Mouse (Mus musculus) intestine, embryonic 16.5 days (tissue): ENCODE results near the gene Gpr1. TPM values are rescaled to one million over a fixed set of nuclear protein-coding genes. Genes with fewer than 3 reads are reported as not detected.
A peak's percentile ranks its signal among the peaks of the same experiment; 100 is the strongest.

ENCODE experiments used
- ATAC-seq: fragments of 200-750 bp; cut with Nextera tagmentation; 2 replicates; pipeline ENCODE4 v1.8.0; 2017; ENCODE audit warnings: moderate TSS enrichment, moderate library complexity
- H3K27ac ChIP-seq: fragments of 300-500 bp; sonication (generic); 2 replicates; pipeline ENCODE4 v1.5.1; 2014; ENCODE audit warnings: mild to moderate bottlenecking, low read length
- H3K27me3 ChIP-seq: fragments of 300-500 bp; sonication (generic); replicated peaks from 2 replicates; pipeline ENCODE4 v1.6.1; 2014; ENCODE audit warnings: low read length, control low read depth, mixed read lengths; ENCODE audit not compliant: control insufficient read depth, insufficient read depth
- H3K36me3 ChIP-seq: fragments of 300-500 bp; sonication (generic); 2 replicates; pipeline ENCODE4 v1.6.1; 2014; ENCODE audit warnings: low read length, control low read depth; ENCODE audit not compliant: control insufficient read depth, insufficient read depth
- H3K4me1 ChIP-seq: fragments of 300-500 bp; sonication (generic); 2 replicates; pipeline ENCODE4 v1.6.1; 2014; ENCODE audit warnings: low read length, control low read depth, mixed read lengths; ENCODE audit not compliant: control insufficient read depth, insufficient read depth
- H3K4me2 ChIP-seq: fragments of 300-500 bp; sonication (generic); 2 replicates; pipeline ENCODE4 v1.6.1; 2014; ENCODE audit warnings: low read depth, low read length, control low read depth
- H3K4me3 ChIP-seq: fragments of 300-500 bp; sonication (generic); 2 replicates; pipeline ENCODE4 v1.5.1; 2014; ENCODE audit warnings: mild to moderate bottlenecking, low read length
- H3K9ac ChIP-seq: fragments of 300-500 bp; sonication (generic); 2 replicates; pipeline ENCODE4 v1.6.1; 2014; ENCODE audit warnings: low read depth, low read length
- H3K9me3 ChIP-seq: fragments of 300-500 bp; sonication (generic); 2 replicates; pipeline ENCODE4 v1.6.1; 2016; ENCODE audit warnings: low read length, control low read depth; ENCODE audit not compliant: control insufficient read depth
- WGBS: fragments of 180-500 bp; shearing (Covaris S2); extraction: QIAGEN DNeasy Blood & Tissue Kit; methylation state at CpG from one replicate; pipeline ENCODE4 v1.1.7; 2014; 5-methylcytosine and 5-hydroxymethylcytosine counted together
- polyA plus RNA-seq: library from polyadenylated mRNA; unstranded; fragments of >200 nt; fragmentation: Nextera tagmentation; extraction: Ambion mirVana; gene quantifications from 2 replicates; pipeline ENCODE4 v1.2.1, GENCODE M21; 2015

Gpr1 gene
- polyA plus RNA-seq, result 0.09 TPM in 1 of 2 replicates, not detected in the other

DNA sequence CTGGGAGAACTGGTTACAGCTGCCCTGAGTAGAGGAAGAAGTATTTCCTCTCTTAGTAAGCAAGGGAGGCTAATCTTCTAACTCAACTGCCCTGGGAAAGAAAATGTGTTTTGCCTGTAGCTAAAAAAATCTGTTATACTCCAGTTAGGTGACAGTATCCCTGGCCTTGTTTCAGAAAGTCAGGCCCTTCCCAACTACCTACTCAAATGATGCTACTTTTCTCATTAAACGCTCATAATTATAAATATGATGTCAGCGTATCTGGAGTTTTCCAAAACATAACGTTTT, at the start of gene Gpr1:
TSS of gene Gpr1 (minus strand) at position 273 of the 288 bp plus-strand sequence.
- no peaks in the 10 kb centered on the region for H3K36me3 ChIP-seq
- H3K4me1 ChIP-seq, result no peaks in the 10 kb centered on the region
- H3K27me3 ChIP-seq, result no peaks in the 10 kb centered on the region
- peak within 1 kb of the TSS; percentile 35 for H3K4me2 ChIP-seq
- 0 out of 2 replicates have a peak within 1 kb of the TSS, but pooled peaks have one; percentile 43 for H3K9ac ChIP-seq
- no peaks in the 10 kb centered on the region for H3K9me3 ChIP-seq
- H3K27ac ChIP-seq, result no peak within 1 kb of the TSS
- ATAC-seq, result no peak
- WGBS, result 35% methylated on average over 3 of the region's 3 CpGs
- H3K4me3 ChIP-seq, result no peak within 1 kb of the TSS

DNA sequence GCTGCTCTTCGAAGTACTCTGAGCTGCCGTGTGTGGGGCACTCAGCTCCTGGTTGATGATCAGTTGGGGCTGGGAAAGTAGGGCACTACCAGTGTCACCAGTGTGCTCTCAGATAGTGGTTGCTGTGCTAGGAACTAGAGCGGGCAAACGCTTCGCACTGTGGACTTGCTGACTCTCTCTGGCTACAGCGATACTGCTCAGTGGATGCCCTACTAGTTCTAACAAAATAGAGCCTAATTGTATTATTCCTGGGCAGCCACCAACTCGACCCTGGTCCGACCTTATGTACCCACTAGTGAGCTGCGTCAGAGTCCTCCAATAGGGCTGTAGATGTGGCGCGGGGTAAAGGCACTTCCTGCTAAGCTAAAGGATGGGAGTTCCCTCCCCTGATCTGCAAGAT, 49.3 kb upstream of the Gpr1 start:
- Histone ChIP-seq H3K27me3 (peaks cover 43% of the 10 kb centered on the region), H3K4me2 (no peak overlapping the region), H3K4me3 (no peak overlapping the region), H3K9me3 (no peaks in the 10 kb centered on the region), H3K4me1 (no peaks in the 10 kb centered on the region), H3K9ac (no peak overlapping the region), H3K36me3 (no peaks in the 10 kb centered on the region), H3K27ac (no peak overlapping the region)
- ATAC-seq, result no peak
- 44% methylated on average over 11 of the region's 11 CpGs for WGBS

DNA sequence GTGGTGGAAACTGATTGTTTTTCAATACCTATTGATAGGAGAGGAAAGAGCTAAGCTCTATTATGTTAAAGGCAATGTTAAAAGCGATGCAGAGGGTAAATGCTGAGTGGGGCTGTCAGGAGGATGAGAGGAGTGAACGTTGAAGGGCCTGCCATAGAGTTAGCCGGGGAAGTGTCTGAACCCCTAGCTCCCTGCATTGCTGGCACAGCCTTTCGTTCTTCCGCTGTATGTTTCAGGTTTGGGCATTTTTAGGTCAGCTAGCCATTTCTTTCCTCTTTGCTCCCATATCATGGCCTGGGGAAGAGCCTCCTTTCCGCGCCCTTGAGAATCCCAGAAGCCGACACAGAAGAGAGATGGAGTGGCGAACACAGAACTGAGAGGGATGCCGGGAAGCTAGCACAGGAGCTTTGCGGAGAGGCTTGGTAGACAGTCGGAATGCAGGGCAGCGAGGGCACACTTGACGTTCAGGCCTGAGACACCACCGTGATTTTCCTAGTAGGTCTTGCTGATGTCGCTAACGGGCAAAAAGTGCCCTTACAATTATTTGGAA, 46.8 kb upstream of the Gpr1 start:
- 47% methylated on average over 17 of the region's 17 CpGs for WGBS
- no peaks in the 10 kb centered on the region for H3K9me3 ChIP-seq
- H3K27me3 ChIP-seq, result peaks cover 55% of the 10 kb centered on the region

DNA sequence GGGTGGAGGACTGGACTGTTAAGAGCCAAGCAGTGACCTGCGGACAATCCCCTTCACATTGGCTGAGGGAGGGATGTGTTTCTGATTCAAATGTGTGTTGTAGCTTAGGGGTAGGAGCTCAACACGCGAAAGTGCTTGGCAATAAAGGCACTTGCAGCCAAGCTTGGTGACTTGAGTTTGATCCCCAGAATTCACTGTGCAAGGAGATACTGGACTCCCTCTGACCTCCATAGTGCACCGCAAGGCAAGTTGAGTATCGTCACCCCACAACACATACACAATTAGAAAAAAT, 46.3 kb upstream of the Gpr1 start:
- WGBS, result 38% methylated on average over 5 of the region's 5 CpGs
- Histone ChIP-seq H3K4me2 (no peak overlapping the region), H3K27ac (no peak overlapping the region), H3K9me3 (no peaks in the 10 kb centered on the region), H3K9ac (no peak overlapping the region), H3K4me3 (no peak overlapping the region), H3K36me3 (no peaks in the 10 kb centered on the region), H3K4me1 (no peaks in the 10 kb centered on the region), H3K27me3 (peaks cover 55% of the 10 kb centered on the region)
- ATAC-seq, result no peak

More for the DNA sequence above, 46.8 kb upstream of the Gpr1 start:
- H3K27ac ChIP-seq, result no peak overlapping the region
- no peak for ATAC-seq
- no peak overlapping the region for H3K9ac ChIP-seq
- no peak overlapping the region for H3K4me3 ChIP-seq
- no peak overlapping the region for H3K4me2 ChIP-seq
- H3K36me3 ChIP-seq, result no peaks in the 10 kb centered on the region
- H3K4me1 ChIP-seq, result no peaks in the 10 kb centered on the region

- no peak overlapping the region for H3K9ac ChIP-seq
- H3K36me3 ChIP-seq, result no peaks in the 10 kb centered on the region
- no peak overlapping the region for H3K27ac ChIP-seq
- H3K27me3 ChIP-seq, result peaks cover 57% of the 10 kb centered on the region
- no peaks in the 10 kb centered on the region for H3K4me1 ChIP-seq
- ATAC-seq, result no peak
- H3K4me2 ChIP-seq, result no peak overlapping the region
- no peaks in the 10 kb centered on the region for H3K9me3 ChIP-seq
- WGBS, result 48% methylated on average over 17 of the region's 17 CpGs
- no peak overlapping the region for H3K4me3 ChIP-seq
Observed at GRCm38 (mm10) chr1:63259916-63260741, 45.8 kb upstream of the Gpr1 start.

DNA sequence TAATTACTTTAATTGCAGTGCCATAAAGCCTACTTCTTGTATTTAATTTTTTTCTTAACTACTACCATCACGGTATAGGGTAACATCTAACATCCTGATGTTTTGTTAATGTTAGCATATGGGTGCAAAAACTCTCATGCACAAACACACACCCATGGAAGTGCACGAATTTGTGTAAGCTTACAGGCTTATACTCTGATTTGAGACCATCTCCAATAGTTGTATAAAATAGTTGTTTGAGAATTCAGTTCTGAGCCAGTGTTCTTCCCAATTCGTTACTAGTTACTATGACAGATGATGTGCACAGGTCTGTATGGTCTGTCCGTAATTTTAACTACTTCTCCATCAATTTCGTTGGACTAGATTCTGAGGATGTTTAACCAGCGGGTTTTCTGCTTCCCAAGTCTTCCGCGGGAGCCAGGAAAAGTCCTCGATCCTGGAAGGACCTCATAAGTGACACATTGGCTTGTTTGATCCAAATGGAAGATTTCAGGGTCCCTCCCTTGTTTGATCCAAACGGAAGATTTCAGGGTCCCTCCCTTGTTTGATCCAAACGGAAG, 45.0 kb upstream of the Gpr1 start:
- no peaks in the 10 kb centered on the region for H3K9me3 ChIP-seq
- no peak overlapping the region for H3K27ac ChIP-seq
- peaks cover 55% of the 10 kb centered on the region for H3K27me3 ChIP-seq
- no peaks in the 10 kb centered on the region for H3K36me3 ChIP-seq
- no peak overlapping the region for H3K9ac ChIP-seq
- no peak for ATAC-seq
- no peak overlapping the region for H3K4me2 ChIP-seq
- no peak overlapping the region for H3K4me3 ChIP-seq
- 47% methylated on average over 11 of the region's 11 CpGs for WGBS
- H3K4me1 ChIP-seq, result no peaks in the 10 kb centered on the region

DNA sequence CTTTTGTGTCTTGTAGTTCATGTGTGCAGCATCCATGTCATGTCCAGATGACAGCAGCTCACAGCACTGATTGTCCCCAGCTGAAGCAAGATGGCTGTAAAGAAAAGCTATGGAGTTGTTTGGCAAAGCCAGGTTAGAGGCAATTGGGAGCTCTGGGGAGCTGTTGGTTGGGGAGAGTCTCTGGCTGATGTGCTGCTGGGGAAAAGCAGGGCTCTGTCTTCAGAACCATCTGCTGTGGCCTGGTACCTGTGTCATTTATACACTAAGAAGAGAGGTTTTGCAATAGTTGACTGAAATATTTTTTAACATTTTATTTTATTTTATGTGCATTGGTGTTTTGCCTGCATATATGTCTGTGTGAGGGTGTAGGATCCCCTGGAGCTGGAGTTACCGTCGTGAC, 44.2 kb upstream of the Gpr1 start:
- no peaks in the 10 kb centered on the region for H3K36me3 ChIP-seq
- ATAC-seq, result no peak
- WGBS, result 38% methylated on average over 2 of the region's 2 CpGs
- H3K27ac ChIP-seq, result no peak overlapping the region
- H3K9ac ChIP-seq, result no peak overlapping the region
- H3K9me3 ChIP-seq, result no peaks in the 10 kb centered on the region
- H3K4me1 ChIP-seq, result no peaks in the 10 kb centered on the region
- no peak overlapping the region for H3K4me3 ChIP-seq
- H3K27me3 ChIP-seq, result peaks cover 53% of the 10 kb centered on the region
- no peak overlapping the region for H3K4me2 ChIP-seq

DNA sequence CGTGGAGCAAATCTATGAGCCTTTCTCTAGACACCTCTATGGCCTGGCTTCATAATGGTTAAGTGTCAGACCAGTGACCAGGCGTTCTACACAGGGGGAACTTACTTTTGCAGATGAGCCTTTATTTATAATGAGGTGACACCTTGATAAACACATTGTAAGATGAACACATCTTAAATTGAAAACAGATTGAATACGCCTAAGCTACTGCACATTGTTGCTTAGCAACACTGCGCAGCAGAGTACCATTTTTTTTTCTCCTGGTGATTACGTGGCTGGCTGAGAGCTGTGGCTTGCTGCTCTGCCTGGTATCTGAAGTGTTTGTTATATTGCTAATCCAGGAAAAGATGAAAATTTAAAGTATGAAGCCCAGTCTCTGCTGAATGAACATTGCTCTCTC, 41.7 kb upstream of the Gpr1 start:
- H3K36me3 ChIP-seq, result no peaks in the 10 kb centered on the region
- no peak overlapping the region for H3K27ac ChIP-seq
- WGBS, result 20% methylated on average over 5 of the region's 5 CpGs
- no peak overlapping the region for H3K4me3 ChIP-seq
- peaks cover 54% of the 10 kb centered on the region for H3K27me3 ChIP-seq
- H3K4me2 ChIP-seq, result no peak overlapping the region
- H3K9ac ChIP-seq, result no peak overlapping the region
- ATAC-seq, result no peak
- no peaks in the 10 kb centered on the region for H3K4me1 ChIP-seq
- no peaks in the 10 kb centered on the region for H3K9me3 ChIP-seq

GRCm38 (mm10) chr1:63255101-63255500, 40.8 kb upstream of the Gpr1 start:
- H3K9me3 ChIP-seq, result no peaks in the 10 kb centered on the region
- H3K4me1 ChIP-seq, result no peaks in the 10 kb centered on the region
- H3K27ac ChIP-seq, result no peak overlapping the region
- no peak overlapping the region for H3K4me2 ChIP-seq
- WGBS, result 22% methylated on average over 4 of the region's 4 CpGs
- H3K9ac ChIP-seq, result no peak overlapping the region
- no peak overlapping the region for H3K4me3 ChIP-seq
- ATAC-seq, result no peak
- H3K36me3 ChIP-seq, result no peaks in the 10 kb centered on the region
- peaks cover 50% of the 10 kb centered on the region for H3K27me3 ChIP-seq
